Mouse (Mus musculus) kidney, adult 9 months (tissue): ENCODE data around the gene Defa26.
"Not testable (repeated sequence)": the region's sequence is repeated elsewhere in the genome, so short reads cannot be mapped to it uniquely, and the experiment has no call there.

Source experiments
- DNase-seq: peaks from one replicate; pipeline ENCODE4 v3.0.0; 2022

The Defa26 gene

DNA sequence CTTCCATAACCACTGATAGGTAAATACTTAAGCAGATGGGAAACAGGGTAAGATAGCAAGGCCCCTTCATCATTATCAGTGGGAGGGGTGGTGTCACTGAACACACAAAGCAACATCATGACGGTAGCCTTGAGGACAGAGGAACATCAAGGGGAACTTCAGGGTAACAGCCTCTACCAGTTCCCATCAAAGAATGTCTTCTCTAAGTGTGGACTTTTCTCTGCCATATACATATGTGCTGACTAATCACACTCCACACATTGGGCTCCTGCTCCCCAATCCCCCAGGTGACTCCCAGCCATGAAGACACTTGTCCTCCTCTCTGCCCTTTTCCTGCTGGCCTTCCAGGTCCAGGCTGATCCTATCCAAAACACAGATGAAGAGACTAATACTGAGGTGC lies at the start of gene Defa26:
Gene Defa26, plus strand, starts transcription at position 301 of the 400 bp plus-strand sequence.
- not testable (repeated sequence) for DNase-seq

DNA sequence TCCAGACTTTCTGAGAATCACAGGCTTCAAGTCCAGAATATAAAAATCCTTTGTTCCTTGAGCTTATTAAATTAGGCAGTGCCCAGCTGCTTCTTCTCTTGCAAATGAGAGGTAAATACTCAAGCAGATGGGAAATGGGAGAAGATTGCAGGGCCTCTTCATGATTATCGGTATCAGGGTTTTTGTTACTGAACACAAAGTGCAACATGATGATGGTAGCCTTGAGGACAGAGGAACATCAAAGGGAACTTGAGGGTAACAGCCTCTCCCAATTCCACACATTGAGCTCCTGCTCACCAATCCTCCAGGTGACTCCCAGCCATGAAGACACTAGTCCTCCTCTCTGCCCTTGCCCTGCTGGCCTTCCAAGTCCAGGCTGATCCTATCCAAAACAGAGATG lies 35.3 kb upstream of the Defa26 start, which contains the start of gene Defa28:
Gene Defa28, plus strand, starts transcription at position 301 of the 400 bp plus-strand sequence.
- DNase-seq: not testable (repeated sequence)

DNA sequence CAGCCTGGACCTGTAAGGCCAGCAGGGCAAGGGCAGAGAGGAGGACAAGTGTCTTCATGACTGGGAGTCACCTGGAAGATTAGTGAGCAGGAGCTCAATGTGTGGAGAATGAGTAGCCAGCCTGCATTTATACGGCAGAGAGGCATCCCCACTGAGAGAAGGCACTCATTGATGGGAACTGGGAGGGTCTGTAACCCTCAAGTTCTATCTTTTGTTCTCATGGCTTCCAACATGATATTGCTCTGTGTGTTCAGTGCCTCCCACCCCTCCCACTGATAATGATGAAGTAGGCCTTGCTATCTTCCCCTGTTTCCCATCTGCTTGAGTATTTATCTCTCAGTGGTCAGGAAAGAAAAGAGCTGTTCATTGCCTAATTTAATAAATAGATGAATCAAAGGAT lies 23.6 kb upstream of the Defa26 start, which contains the start of gene Gm7861:
Gene Gm7861, minus strand, starts transcription at position 101 of the 400 bp plus-strand sequence.
- DNase-seq: not testable (repeated sequence)

DNA sequence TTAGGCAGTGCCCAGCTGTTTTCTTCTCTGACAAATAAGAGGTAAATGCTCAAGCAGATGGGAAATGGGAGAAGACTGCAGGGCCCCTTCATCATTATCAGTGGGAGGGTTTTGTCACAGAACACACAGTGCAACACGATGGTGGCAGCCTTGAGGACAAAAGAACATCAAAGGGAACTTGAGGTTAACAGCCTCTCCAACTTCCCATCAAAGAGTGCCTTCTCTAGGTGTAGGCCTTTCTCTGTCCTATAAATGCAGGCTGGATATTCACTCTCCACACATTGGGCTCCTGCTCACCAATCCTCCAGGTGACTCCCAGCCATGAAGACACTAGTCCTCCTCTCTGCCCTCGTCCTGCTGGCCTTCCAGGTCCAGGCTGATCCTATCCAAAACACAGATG lies 37.5 kb downstream of the Defa26 start, which contains the start of gene Defa17:
Gene Defa17, plus strand, starts transcription at position 301 of the 400 bp plus-strand sequence.
- DNase-seq: not testable (repeated sequence)

DNA sequence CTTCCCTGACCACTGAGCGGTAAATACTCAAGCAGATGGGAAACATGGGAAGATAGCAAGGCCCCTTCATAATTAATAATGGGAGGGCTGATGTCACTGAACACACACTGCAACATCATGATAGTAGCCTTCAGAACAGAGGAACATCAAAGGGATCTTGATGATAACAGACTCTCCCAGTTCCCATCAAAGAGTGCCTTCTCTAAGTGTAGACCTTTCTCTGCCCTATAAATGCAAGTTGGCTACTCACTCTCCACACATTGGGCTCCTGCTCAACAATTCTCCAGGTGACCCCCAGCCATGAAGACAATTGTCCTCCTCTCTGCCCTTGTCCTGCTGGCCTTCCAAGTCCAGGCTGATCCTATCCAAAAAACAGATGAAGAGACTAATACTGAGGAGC lies 47.5 kb downstream of the Defa26 start, which contains the start of gene Defa34:
Gene Defa34, plus strand, starts transcription at position 301 of the 400 bp plus-strand sequence.
- not testable (repeated sequence) for DNase-seq
